Mouse (Mus musculus) E14TG2a.4 (cell line): Measurements from ENCODE around the gene Olfr885.

Source experiments
- CTCF ChIP-seq: conservative IDR thresholded peaks from 2 replicates; pipeline ENCODE4 v1.5.1; 2014; ENCODE audit warnings: low read length
- NANOG ChIP-seq: IDR thresholded peaks from 2 replicates; pipeline ENCODE4 v1.6.1; 2014; ENCODE audit warnings: borderline replicate concordance, low read length, mixed read lengths

- TF ChIP-seq CTCF = no peak
- no peak for TF ChIP-seq NANOG
Measured at GRCm38 (mm10) chr9:38083772-38084171, 22.6 kb downstream of the Olfr885 start, which contains the start of gene Olfr887.
